Mouse (Mus musculus) left cerebral cortex, postnatal 4 days (tissue): ENCODE results near the gene Dnah12. TPM values are rescaled to one million over a fixed set of nuclear protein-coding genes. Genes with fewer than 3 reads are reported as not detected.
"Not testable (repeated sequence)": the region's sequence is repeated elsewhere in the genome, so short reads cannot be mapped to it uniquely, and the experiment has no call there.

Source experiments
- DNase-seq: peaks from one replicate; pipeline ENCODE4 v3.0.0-alpha.2; 2022
- intact Hi-C: fragments of 180-260 bp; cut with DNase I; formaldehyde crosslinking; loops from one replicate; pipeline ENCODE4 v1.15.1; 2025
- total RNA-seq, 2 experiments: library from RNA; stranded (reverse); gene quantifications; 2 replicates each; pipeline ENCODE4 v1.2.3; 2021

The Dnah12 gene
- total RNA-seq, 2 experiments from 2014 or later = 0.40 to 0.56 TPM

- intact Hi-C loops = no loop called here
- DNase-seq = no peak
Measured at GRCm38 (mm10) chr14:26697912-26698311, 4.8 kb downstream of the Dnah12 start.

DNA sequence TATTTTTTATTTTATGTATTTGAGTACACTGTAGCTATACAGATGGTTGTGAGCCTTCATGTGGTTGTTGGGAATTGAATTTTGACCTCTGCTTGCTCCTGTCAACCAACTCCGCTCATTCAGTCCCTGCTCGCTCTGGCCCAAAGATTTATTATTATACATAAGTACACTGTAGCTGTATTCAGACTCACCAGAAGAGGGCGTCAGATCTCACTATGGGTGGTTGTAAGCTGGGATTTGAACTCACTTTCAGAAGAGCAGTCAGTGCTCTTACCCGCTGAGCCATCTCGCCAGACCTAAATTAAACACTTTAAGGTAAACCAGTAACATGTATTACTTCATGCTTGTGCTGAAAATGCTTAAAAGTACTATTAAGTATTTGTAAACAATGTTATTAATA is 12.2 kb downstream of the Dnah12 start:
- DNase-seq, intact Hi-C loops: not testable (repeated sequence)

- intact Hi-C loops, DNase-seq: not testable (repeated sequence)
Measured at GRCm38 (mm10) chr14:26719696-26720095, 26.6 kb downstream of the Dnah12 start.

DNA sequence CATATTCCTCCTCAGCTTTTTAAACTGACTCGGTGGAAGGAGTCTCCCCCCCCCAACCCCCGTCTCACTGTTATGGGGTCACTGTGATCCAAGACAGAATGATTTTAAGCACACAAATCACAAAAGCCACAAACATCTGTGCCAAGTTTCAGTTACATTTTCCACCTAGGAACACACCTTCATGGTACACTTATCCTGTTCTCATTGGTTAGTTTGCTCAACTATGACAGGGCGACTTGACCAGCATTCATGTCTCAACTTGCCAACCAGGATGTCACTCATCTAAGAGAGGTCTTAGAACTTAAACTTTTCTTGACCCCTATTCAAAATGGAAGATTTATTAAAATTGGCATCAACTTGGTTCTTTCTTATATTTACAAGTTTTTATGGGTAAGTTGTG is 31.8 kb downstream of the Dnah12 start:
- no peak for DNase-seq

DNA sequence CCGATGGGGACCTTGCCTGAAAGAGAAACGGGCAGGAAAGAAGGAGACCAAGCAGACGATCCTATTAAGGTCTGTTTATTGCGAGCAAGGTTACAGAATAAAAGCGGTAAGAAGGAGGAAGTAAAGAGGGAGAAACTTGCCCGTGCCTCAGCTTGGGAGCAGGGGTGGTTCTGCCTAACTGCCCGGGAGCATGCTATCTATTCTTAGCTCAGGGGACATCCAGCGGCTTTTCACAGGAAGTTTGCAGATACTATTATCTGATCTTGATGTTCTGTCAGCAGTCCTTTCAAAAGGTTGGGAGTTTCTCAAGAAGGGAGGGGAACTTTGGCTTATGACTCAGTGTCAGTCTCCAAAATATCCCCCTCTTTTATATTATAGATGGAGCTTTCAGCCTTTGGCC is 65.5 kb downstream of the Dnah12 start:
- DNase-seq = no peak
- intact Hi-C loops = no loop called here

More for the DNA sequence above, 31.8 kb downstream of the Dnah12 start:
- intact Hi-C loops = no loop called here

DNA sequence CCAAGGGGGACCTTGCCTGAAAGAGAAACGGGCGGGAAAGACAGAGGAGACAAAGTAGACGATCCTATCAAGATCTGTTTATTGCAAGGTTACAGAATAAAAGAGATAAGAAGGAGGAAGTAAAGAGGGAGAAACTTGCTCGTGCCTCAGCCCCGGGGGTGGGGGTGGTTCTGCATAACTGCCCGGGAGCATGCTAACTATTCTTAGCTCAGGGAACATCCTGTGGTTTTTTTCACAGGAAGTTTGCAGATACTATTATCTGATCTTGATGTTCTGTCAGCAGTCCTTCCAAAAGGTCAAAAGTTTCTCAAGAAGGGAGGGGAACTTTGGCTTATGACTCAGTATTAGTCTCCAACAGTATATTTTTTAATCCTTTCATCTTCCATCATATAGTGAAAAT is 71.8 kb downstream of the Dnah12 start:
- intact Hi-C loops = no loop called here
- DNase-seq = no peak

DNA sequence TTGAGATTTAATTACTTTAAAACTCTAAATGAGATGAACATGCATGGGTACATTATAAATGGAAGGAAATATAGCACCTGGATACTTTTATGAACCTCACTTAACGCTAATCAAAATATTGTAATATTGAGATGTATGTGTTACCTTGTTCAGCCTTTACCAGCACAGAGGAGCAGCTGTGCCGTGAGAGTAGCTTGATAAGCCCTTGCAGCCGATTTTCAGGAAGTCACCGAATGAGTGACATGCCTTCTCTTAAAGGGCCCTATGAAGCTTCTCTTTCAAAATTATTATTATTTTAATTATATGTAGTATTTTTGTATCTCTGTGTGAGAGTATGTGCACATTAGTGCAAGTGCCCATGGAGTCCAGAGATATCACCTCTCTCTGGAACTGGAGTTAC is 75.1 kb downstream of the Dnah12 start:
- no peak for DNase-seq
- intact Hi-C loops = no loop called here

DNA sequence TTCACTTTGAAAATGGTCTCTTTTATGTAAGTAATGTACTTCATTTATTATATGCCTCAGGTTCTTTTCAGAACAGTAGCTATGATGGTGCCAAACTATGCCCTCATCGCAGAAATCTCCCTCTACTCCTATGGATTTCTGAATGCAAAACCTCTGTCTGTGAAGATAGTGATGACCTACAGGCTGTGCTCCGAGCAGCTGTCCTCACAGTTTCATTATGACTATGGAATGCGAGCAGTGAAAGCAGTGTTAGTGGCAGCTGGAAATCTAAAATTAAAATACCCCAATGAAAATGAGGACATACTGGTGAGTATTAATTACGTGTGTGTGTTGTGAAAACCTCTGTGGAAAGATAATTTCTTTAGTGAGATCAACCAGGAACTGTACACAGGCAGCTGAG is 80.5 kb downstream of the Dnah12 start:
- DNase-seq = no peak
- intact Hi-C loops = no loop called here

- no peak for DNase-seq
- intact Hi-C loops = no loop called here
Measured at GRCm38 (mm10) chr14:26783731-26784130, 90.7 kb downstream of the Dnah12 start.

DNA sequence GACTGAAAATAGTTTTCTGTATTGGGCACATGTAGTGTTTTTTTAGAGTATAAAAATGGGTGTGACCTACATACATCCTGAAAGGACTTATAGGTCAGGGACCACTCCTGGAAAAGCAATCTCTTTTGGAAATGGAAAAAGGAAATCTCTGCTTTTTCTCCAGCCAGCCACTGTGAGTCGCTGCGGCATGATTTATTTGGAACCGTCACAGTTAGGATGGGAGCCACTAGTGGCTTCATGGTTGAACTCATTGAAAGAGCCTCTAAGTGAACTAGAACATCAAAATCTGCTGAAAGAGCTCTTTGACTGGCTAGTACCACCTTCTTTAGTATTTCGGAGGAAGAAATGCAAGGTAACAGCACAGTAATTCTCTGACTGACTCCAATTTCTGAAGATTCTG is 92.6 kb downstream of the Dnah12 start:
- intact Hi-C loops = no loop called here
- DNase-seq = no peak

DNA sequence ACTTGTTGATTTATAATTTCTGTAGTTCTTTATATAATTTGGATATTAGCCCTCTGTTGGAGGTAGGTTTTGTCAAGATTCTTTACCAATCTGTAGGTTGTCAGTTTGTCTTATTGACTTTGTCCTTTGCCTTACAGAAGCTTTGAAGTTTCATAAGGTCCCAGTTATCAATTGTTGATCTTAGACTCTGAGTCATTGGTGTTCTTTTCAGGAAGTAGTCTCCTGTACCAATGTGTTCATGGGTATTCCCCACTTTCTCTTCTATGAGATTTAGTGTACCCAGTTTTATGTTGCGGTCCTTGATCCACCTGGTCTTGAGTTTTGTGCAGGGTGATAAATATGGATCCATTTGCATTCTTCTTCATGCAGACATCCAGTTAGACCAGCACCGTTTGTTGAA is 101.4 kb downstream of the Dnah12 start:
- no peak for DNase-seq
- intact Hi-C loops = no loop called here

- intact Hi-C loops = no loop called here
- no peak for DNase-seq
Measured at GRCm38 (mm10) chr14:26798330-26798729, 105.3 kb downstream of the Dnah12 start.

DNA sequence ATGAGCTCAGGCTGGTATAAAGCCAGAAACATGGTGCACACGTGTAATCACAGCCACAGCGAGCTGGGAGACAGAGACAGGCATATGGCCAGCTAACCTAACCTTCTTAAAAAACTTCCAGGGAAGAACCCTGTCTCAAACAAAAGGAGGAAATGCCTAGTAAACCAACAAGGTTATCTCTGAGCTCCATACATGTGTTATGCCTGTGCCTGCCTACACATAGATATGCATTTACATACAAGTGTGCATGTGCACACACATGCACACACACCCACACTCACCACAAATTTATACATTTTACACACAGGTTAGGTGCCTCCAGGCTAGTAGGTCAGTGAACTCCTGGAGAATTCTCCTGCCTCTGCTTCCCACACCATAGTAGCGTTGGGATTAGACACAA is 106.2 kb downstream of the Dnah12 start:
- intact Hi-C loops = no loop called here
- no peak for DNase-seq

- intact Hi-C loops = no loop called here
- DNase-seq = no peak
Measured at GRCm38 (mm10) chr14:26805500-26805899, 112.4 kb downstream of the Dnah12 start.

DNA sequence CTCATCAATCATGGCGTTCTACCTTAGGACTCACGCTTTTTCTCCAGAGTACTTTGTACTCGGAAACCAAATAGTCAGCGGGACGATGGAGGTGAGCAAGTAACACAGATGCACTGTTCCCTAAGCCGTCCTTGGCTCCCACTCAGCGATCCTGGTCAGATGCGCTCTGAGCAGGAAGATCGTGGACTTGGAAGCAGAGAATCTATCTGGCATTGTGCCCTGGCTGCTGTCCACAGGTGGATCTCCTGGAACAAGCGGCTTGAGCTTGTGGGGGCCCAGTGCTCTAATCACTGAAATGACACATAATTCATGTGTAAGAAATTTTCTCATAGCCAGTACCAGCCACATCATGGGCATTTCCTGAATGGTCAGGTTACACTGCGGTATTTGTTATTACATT is 119.7 kb downstream of the Dnah12 start:
- peak; percentile 39 for DNase-seq
- intact Hi-C loops = no loop called here

- DNase-seq = no peak
- intact Hi-C loops = no loop called here
Measured at GRCm38 (mm10) chr14:26813871-26814270, 120.8 kb downstream of the Dnah12 start.

GRCm38 (mm10) chr14:26814908-26815307 is 121.8 kb downstream of the Dnah12 start:
- no peak for DNase-seq
- intact Hi-C loops = no loop called here

GRCm38 (mm10) chr14:26816785-26817184 is 123.7 kb downstream of the Dnah12 start:
- DNase-seq = no peak
- intact Hi-C loops = no loop called here

GRCm38 (mm10) chr14:26826020-26826419 is 132.9 kb downstream of the Dnah12 start:
- intact Hi-C loops = no loop called here

DNA sequence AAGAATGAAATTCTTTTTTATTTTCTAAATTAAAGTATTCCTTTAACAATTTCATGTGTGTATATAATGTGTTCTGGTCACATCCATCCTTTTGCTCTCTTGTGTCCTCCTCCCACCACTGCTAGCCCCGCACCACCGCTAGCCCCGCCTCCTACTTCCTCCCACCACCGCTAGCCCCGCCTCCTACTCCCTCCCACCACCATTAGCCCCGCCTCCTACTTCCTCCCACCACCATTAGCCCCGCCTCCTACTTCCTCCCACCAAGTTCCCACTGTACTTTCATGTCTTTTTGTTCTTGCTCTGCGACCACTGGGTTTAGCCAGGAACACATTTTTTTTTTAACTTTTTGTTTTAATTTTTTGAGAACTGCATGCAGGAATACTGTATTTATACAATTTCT is 160.0 kb downstream of the Dnah12 start:
- intact Hi-C loops = no loop called here
- DNase-seq = no peak

More at GRCm38 (mm10) chr14:26826020-26826419, 132.9 kb downstream of the Dnah12 start:
- DNase-seq = no peak

GRCm38 (mm10) chr14:26854066-26854465 is 161.0 kb downstream of the Dnah12 start:
- no peak for DNase-seq
- intact Hi-C loops = no loop called here

GRCm38 (mm10) chr14:26858364-26858763 is 165.3 kb downstream of the Dnah12 start:
- no peak for DNase-seq
- intact Hi-C loops = no loop called here

GRCm38 (mm10) chr14:26859024-26859423 is 165.9 kb downstream of the Dnah12 start:
- intact Hi-C loops = no loop called here
- no peak for DNase-seq

DNA sequence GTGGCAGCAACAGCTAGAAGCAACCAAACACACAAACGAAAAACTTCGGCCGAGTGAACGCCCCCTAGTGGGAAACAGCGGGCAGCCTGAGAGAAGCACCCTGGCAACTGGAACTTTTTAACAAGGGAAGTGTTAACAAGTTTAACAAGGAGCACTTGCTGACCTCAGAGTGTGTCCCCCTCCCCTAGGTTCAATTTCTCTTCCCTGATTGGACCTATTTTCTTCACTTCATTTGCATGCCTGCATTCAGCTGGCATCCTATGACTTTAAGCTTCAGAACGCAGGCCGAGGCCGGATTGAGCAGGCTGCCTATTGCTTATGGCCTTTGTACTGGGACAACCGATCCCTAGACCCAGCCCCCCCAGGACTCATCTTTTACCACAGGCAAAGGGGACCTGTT is 174.3 kb downstream of the Dnah12 start:
- no peak for DNase-seq
- intact Hi-C loops = no loop called here
